Mouse (Mus musculus) heart, embryonic 14.5 days (tissue): ENCODE data around the gene Gm42957. TPM values are rescaled to one million over a fixed set of nuclear protein-coding genes. Genes with fewer than 3 reads are reported as not detected.

Experiments used
- ATAC-seq: fragments of 200-750 bp; cut with Nextera tagmentation; 2 replicates; pipeline ENCODE4 v1.8.0; 2017; ENCODE audit warnings: low read depth, moderate TSS enrichment; ENCODE audit not compliant: insufficient number of reproducible peaks, insufficient read depth, low FRiP score
- H3K27ac ChIP-seq, 2 experiments: fragments of 200-500 bp in 1 of 2; fragments of 300-500 bp in 1 of 2; sonication (generic) in 1 of 2; replicated peaks in 1 of 2; 2 replicates each; pipeline ENCODE4 v1.5.1; 2012 to 2014; ENCODE audit warnings: low read depth in 2 of 2, low read length in 2 of 2, control low read depth in 1 of 2, mild to moderate bottlenecking in 1 of 2, mixed read lengths in 1 of 2; ENCODE audit not compliant: control insufficient read depth in 1 of 2, insufficient read depth in 1 of 2
- H3K27me3 ChIP-seq: fragments of 300-500 bp; sonication (generic); 2 replicates; pipeline ENCODE4 v1.6.1; 2014; ENCODE audit warnings: mild to moderate bottlenecking, low read length, control low read depth; ENCODE audit not compliant: control insufficient read depth, insufficient read depth
- H3K36me3 ChIP-seq: fragments of 300-500 bp; sonication (generic); 2 replicates; pipeline ENCODE4 v1.6.1; 2014; ENCODE audit warnings: mild to moderate bottlenecking, control low read depth, low read length, mixed read lengths; ENCODE audit not compliant: control insufficient read depth, insufficient read depth
- H3K4me1 ChIP-seq, 2 experiments: fragments of 200-500 bp in 1 of 2; fragments of 300-500 bp in 1 of 2; sonication (generic) in 1 of 2; 2 replicates each; pipeline ENCODE4 v1.6.1; 2012 to 2014; ENCODE audit warnings: low read length in 2 of 2, control low read depth in 1 of 2, mixed read lengths in 1 of 2; ENCODE audit not compliant: control insufficient read depth in 2 of 2, insufficient read depth in 2 of 2
- H3K4me2 ChIP-seq: fragments of 300-500 bp; sonication (generic); 2 replicates; pipeline ENCODE4 v1.6.1; 2014; ENCODE audit warnings: mild to moderate bottlenecking, low read length
- H3K4me3 ChIP-seq, 2 experiments: fragments of 200-500 bp in 1 of 2; fragments of 300-500 bp in 1 of 2; sonication (generic) in 1 of 2; 2 replicates each; pipeline ENCODE4 v1.5.1; 2012 to 2014; ENCODE audit warnings: low read length in 2 of 2, mild to moderate bottlenecking in 2 of 2, control low read depth in 1 of 2, low read depth in 1 of 2, moderate library complexity in 1 of 2; ENCODE audit not compliant: control insufficient read depth in 1 of 2, insufficient read depth in 1 of 2
- H3K9ac ChIP-seq: fragments of 300-500 bp; sonication (generic); 2 replicates; pipeline ENCODE4 v1.6.1; 2014; ENCODE audit warnings: mild to moderate bottlenecking, low read length
- H3K9me3 ChIP-seq: fragments of 300-500 bp; sonication (generic); 2 replicates; pipeline ENCODE4 v1.6.1; 2016; ENCODE audit warnings: low read length, control low read depth; ENCODE audit not compliant: control insufficient read depth
- WGBS: fragments of 180-500 bp; shearing (Covaris S2); extraction: QIAGEN DNeasy Blood & Tissue Kit; methylation state at CpG from one replicate; pipeline ENCODE4 v1.1.7; 2014; 5-methylcytosine and 5-hydroxymethylcytosine counted together
- polyA plus RNA-seq: library from polyadenylated mRNA; unstranded; fragments of >200 nt; fragmentation: Nextera tagmentation; extraction: Ambion mirVana; gene quantifications from 2 replicates; pipeline ENCODE4 v1.2.1, GENCODE M21; 2014

Gm42957 gene
- 0.07 and 0.20 TPM in 2 replicates for polyA plus RNA-seq

- Histone ChIP-seq H3K4me1 (peaks cover 3 to 24% of the 10 kb centered on the region in 2 experiments), H3K4me3 (peak within 1 kb of the TSS; percentile 79 to 86), H3K27me3 (no peaks in the 10 kb centered on the region), H3K4me2 (peak within 1 kb of the TSS; percentile 89), H3K9ac (peak within 1 kb of the TSS; percentile 95), H3K36me3 (peaks cover 66% of the 10 kb centered on the region), H3K9me3 (no peaks in the 10 kb centered on the region), H3K27ac (peak within 1 kb of the TSS; percentile 82 to 89)
- WGBS, result 2% methylated on average over 60 of the region's 60 CpGs
- peak; percentile 83 for ATAC-seq
Observed at GRCm38 (mm10) chr3:96634928-96635879, at the start of gene Gm42957, which contains the start of gene Pex11b. TSS of gene Gm42957 (plus strand) at chr3:96635474. TSS of gene Pex11b (plus strand) at chr3:96635376.

- no peak overlapping the region for H3K4me3 ChIP-seq
- no peaks in the 10 kb centered on the region for H3K27me3 ChIP-seq
- H3K9me3 ChIP-seq, result no peaks in the 10 kb centered on the region
- H3K9ac ChIP-seq, result no peak overlapping the region
- H3K27ac ChIP-seq, result no peak overlapping the region
- H3K4me1 ChIP-seq, result peaks cover 3 to 15% of the 10 kb centered on the region in 2 experiments; a peak in 3 of 4 replicates
- no peak for ATAC-seq
- no peaks in the 10 kb centered on the region for H3K36me3 ChIP-seq
- no peak overlapping the region for H3K4me2 ChIP-seq
- 82% methylated on average over 4 of the region's 4 CpGs for WGBS
Observed at GRCm38 (mm10) chr3:96590657-96591056, 44.6 kb upstream of the Gm42957 start.

GRCm38 (mm10) chr3:96593374-96593773 lies 41.9 kb upstream of the Gm42957 start:
- Histone ChIP-seq H3K9ac (peak overlapping the region; percentile 82), H3K9me3 (no peaks in the 10 kb centered on the region), H3K27me3 (no peaks in the 10 kb centered on the region), H3K4me2 (peak overlapping the region; percentile 85), H3K36me3 (no peaks in the 10 kb centered on the region), H3K4me1 (peaks cover 8 to 32% of the 10 kb centered on the region in 2 experiments; a peak in 3 of 4 replicates), H3K27ac (peak overlapping the region; percentile 87 to 88), H3K4me3 (peak overlapping the region; percentile 68 to 85)
- no peak for ATAC-seq
- whole genome bisulfite sequencing, result under 1% methylated on average over 10 of the region's 10 CpGs

GRCm38 (mm10) chr3:96593790-96594560 lies 41.3 kb upstream of the Gm42957 start, which contains the start of gene Polr3gl:
TSS of gene Polr3gl (minus strand) at chr3:96594181.
- no peaks in the 10 kb centered on the region for H3K9me3 ChIP-seq
- peak within 1 kb of the TSS; percentile 87 to 88 for H3K27ac ChIP-seq
- peak within 1 kb of the TSS; percentile 85 for H3K4me2 ChIP-seq
- H3K9ac ChIP-seq, result peak within 1 kb of the TSS; percentile 82
- H3K36me3 ChIP-seq, result no peaks in the 10 kb centered on the region
- under 1% methylated on average over 36 of the region's 38 CpGs for WGBS
- peak; percentile 85 for ATAC-seq
- H3K4me3 ChIP-seq, result peak within 1 kb of the TSS; percentile 68 to 85
- no peaks in the 10 kb centered on the region for H3K27me3 ChIP-seq
- peaks cover 8 to 37% of the 10 kb centered on the region in 2 experiments; a peak in 3 of 4 replicates for H3K4me1 ChIP-seq

GRCm38 (mm10) chr3:96594851-96595250 lies 40.4 kb upstream of the Gm42957 start:
- no peaks in the 10 kb centered on the region for H3K36me3 ChIP-seq
- no peak overlapping the region for H3K4me2 ChIP-seq
- peaks cover 8 to 39% of the 10 kb centered on the region in 2 experiments; a peak in 3 of 4 replicates for H3K4me1 ChIP-seq
- no peak overlapping the region for H3K9ac ChIP-seq
- H3K27me3 ChIP-seq, result no peaks in the 10 kb centered on the region
- no peak overlapping the region for H3K4me3 ChIP-seq
- no peaks in the 10 kb centered on the region for H3K9me3 ChIP-seq
- no peak for ATAC-seq
- H3K27ac ChIP-seq, result no peak overlapping the region
- WGBS, result 81% methylated on average over 5 of the region's 5 CpGs

- no peaks in the 10 kb centered on the region for H3K9me3 ChIP-seq
- no peaks in the 10 kb centered on the region for H3K27me3 ChIP-seq
- peak overlapping the region; percentile 79 to 82; a peak in 2 of 4 replicates for H3K27ac ChIP-seq
- peak overlapping the region; percentile 49 to 51; a peak in 3 of 4 replicates for H3K4me3 ChIP-seq
- H3K4me1 ChIP-seq, result peaks cover 8 to 45% of the 10 kb centered on the region in 2 experiments; a peak in 3 of 4 replicates
- 26% methylated on average over 6 of the region's 6 CpGs for WGBS
- H3K9ac ChIP-seq, result peak overlapping the region; percentile 88
- H3K4me2 ChIP-seq, result peak overlapping the region; percentile 96
- H3K36me3 ChIP-seq, result no peaks in the 10 kb centered on the region
- ATAC-seq, result no peak
Observed at GRCm38 (mm10) chr3:96595661-96596060, 39.6 kb upstream of the Gm42957 start.

- Histone ChIP-seq H3K36me3 (no peaks in the 10 kb centered on the region), H3K4me3 (peak within 1 kb of the TSS; percentile 49 to 51), H3K4me1 (peaks cover 8 to 46% of the 10 kb centered on the region in 2 experiments; a peak in 3 of 4 replicates), H3K27ac (peak within 1 kb of the TSS; percentile 79 to 82), H3K27me3 (no peaks in the 10 kb centered on the region), H3K9me3 (no peaks in the 10 kb centered on the region), H3K4me2 (peak within 1 kb of the TSS; percentile 96), H3K9ac (peak within 1 kb of the TSS; percentile 88)
- WGBS, result under 1% methylated on average over 18 of the region's 23 CpGs
- ATAC-seq, result 0 out of 2 replicates have a peak, but pooled peaks have one; percentile 20
Observed at GRCm38 (mm10) chr3:96596228-96596707, 39.0 kb upstream of the Gm42957 start, which contains the start of gene Ankrd34a. TSS of gene Ankrd34a (plus strand) at chr3:96596636.
